Mouse (Mus musculus) G1E (cell line): ENCODE data around the gene Abhd16b. TPM values are rescaled to one million over a fixed set of nuclear protein-coding genes. Genes with fewer than 3 reads are reported as not detected.

ENCODE experiments used
- ATAC-seq: 2 replicates; pipeline ENCODE4 v1.8.0; 2016; ENCODE audit warnings: mild to moderate bottlenecking; ENCODE audit not compliant: insufficient number of reproducible peaks, poor library complexity, low FRiP score, severe bottlenecking; ENCODE audit errors: extremely low read depth
- DNase-seq: peaks from one replicate; pipeline ENCODE4 v3.0.0; 2012; ENCODE audit warnings: low spot score
- H3K27me3 ChIP-seq: 2 replicates; pipeline ENCODE4 v1.6.1; 2012; ENCODE audit warnings: mild to moderate bottlenecking, low read length, inconsistent platforms; ENCODE audit not compliant: insufficient read depth
- H3K36me3 ChIP-seq: replicated peaks from 2 replicates; pipeline ENCODE3; 2012; ENCODE audit warnings: mild to moderate bottlenecking, inconsistent platforms
- H3K4me1 ChIP-seq: 2 replicates; pipeline ENCODE4 v1.6.1; 2012; ENCODE audit warnings: low read depth, low read length, inconsistent platforms, mixed read lengths; ENCODE audit not compliant: insufficient read depth
- H3K4me3 ChIP-seq: 2 replicates; pipeline ENCODE4 v1.5.1; 2012; ENCODE audit warnings: low read depth, mild to moderate bottlenecking, inconsistent platforms, low read length, moderate library complexity, mixed read lengths
- H3K9me3 ChIP-seq: replicated peaks from 2 replicates; pipeline ENCODE4 v1.6.1; 2012; ENCODE audit warnings: inconsistent platforms
- CTCF ChIP-seq: IDR thresholded peaks from 2 replicates; pipeline ENCODE4 v1.5.1; 2012; ENCODE audit warnings: low read depth, low read length, inconsistent platforms, mixed read lengths
- GATA1 ChIP-seq: IDR thresholded peaks from 2 replicates; pipeline ENCODE4 v1.6.1; 2012; ENCODE audit warnings: borderline replicate concordance, low read length, inconsistent platforms, mixed read lengths
- GATA2 ChIP-seq: IDR thresholded peaks from 2 replicates; pipeline ENCODE4 v1.6.1; 2012; ENCODE audit warnings: low read depth, low read length, inconsistent platforms, borderline replicate concordance
- POLR2AphosphoS5 ChIP-seq: IDR thresholded peaks from 2 replicates; pipeline ENCODE4 v1.6.1; 2012; ENCODE audit warnings: low read depth, low read length, inconsistent platforms; ENCODE audit not compliant: insufficient replicate concordance
- TAL1 ChIP-seq: conservative IDR thresholded peaks from 2 replicates; pipeline ENCODE4 v1.6.1; 2012; ENCODE audit warnings: low read depth, low read length, inconsistent platforms, mixed read lengths
- polyA plus RNA-seq: library from polyadenylated mRNA; stranded (reverse); fragments of >175 nt; gene quantifications from 2 replicates; pipeline ENCODE4 v1.2.3, GENCODE M21; 2012
- total RNA-seq, 2 experiments: library from RNA; stranded (forward) in 1 of 2; stranded (reverse) in 1 of 2; fragments of 200-1000 nt in 1 of 2; fragments of >200 nt in 1 of 2; fragmentation: Nextera tagmentation in 1 of 2; gene quantifications; 2 replicates each; pipeline ENCODE4 v1.2.3; 2014 to 2017

The Abhd16b gene
- total and polyA plus RNA-seq, 3 experiments = not detected

GRCm38 (mm10) chr2:181536410-181536809, 43.4 kb downstream of the Abhd16b start:
- ATAC-seq = no peak
- peaks cover 80% of the 10 kb centered on the region for H3K36me3 ChIP-seq

GRCm38 (mm10) chr2:181537444-181538047, 44.5 kb downstream of the Abhd16b start:
- Histone ChIP-seq H3K27me3 (no peaks in the 10 kb centered on the region), H3K9me3 (no peaks in the 10 kb centered on the region), H3K4me3 (no peak overlapping the region; the same call in 1 of the 2 replicates), H3K36me3 (peaks cover 80% of the 10 kb centered on the region), H3K4me1 (peaks cover 21% of the 10 kb centered on the region)
- DNase-seq (peak; percentile 38), ATAC-seq (peak; percentile 57)
- TF ChIP-seq POLR2AphosphoS5 = no peak
- TF ChIP-seq GATA1 = no peak
- TF ChIP-seq GATA2 = no peak
- TF ChIP-seq CTCF = no peak
- TF ChIP-seq TAL1 = no peak

More at GRCm38 (mm10) chr2:181536410-181536809, 43.4 kb downstream of the Abhd16b start:
- no peaks in the 10 kb centered on the region for H3K27me3 ChIP-seq
- TF ChIP-seq POLR2AphosphoS5 (no peak), GATA1 (no peak), TAL1 (no peak), GATA2 (no peak), CTCF (no peak)
- no peaks in the 10 kb centered on the region for H3K9me3 ChIP-seq
- no peak overlapping the region for H3K4me3 ChIP-seq
- H3K4me1 ChIP-seq = peaks cover 25% of the 10 kb centered on the region
- DNase-seq = no peak

GRCm38 (mm10) chr2:181541761-181542380, 48.9 kb downstream of the Abhd16b start:
- TF ChIP-seq TAL1 = no peak
- no peak for TF ChIP-seq POLR2AphosphoS5
- no peak for TF ChIP-seq GATA1
- no peak for TF ChIP-seq GATA2
- no peak for TF ChIP-seq CTCF
- H3K4me3 ChIP-seq = no peak overlapping the region
- peaks cover 11% of the 10 kb centered on the region for H3K4me1 ChIP-seq
- H3K36me3 ChIP-seq = peaks cover 79% of the 10 kb centered on the region
- H3K9me3 ChIP-seq = no peaks in the 10 kb centered on the region
- DNase-seq (no peak), ATAC-seq (no peak)
- no peaks in the 10 kb centered on the region for H3K27me3 ChIP-seq

Other genes starting within 250 kb of the Abhd16b start
- gene Gmeb2, start 205.2 kb upstream of the Abhd16b start, total RNA-seq (2014; fragmentation: Nextera tagmentation) = 40.8 and 50.0 TPM in 2 replicates
- gene Gmeb2, start 205.2 kb upstream of the Abhd16b start, total RNA-seq (2017) = 12.8 and 15.6 TPM in 2 replicates
- 12.2 and 18.1 TPM in 2 replicates for gene Gmeb2, start 205.2 kb upstream of the Abhd16b start, polyA plus RNA-seq
- gene Stmn3, start 178.7 kb upstream of the Abhd16b start, total RNA-seq (2014; fragmentation: Nextera tagmentation) = not detected in 2 replicates
- not detected in 2 replicates for gene Stmn3, start 178.7 kb upstream of the Abhd16b start, total RNA-seq (2017)
- gene Stmn3, start 178.7 kb upstream of the Abhd16b start, polyA plus RNA-seq = not detected in 2 replicates
- gene Rtel1, start 173.5 kb upstream of the Abhd16b start, total RNA-seq (2014; fragmentation: Nextera tagmentation) = 79.8 and 89.5 TPM in 2 replicates
- gene Rtel1, start 173.5 kb upstream of the Abhd16b start, total RNA-seq (2017) = 59.2 and 80.4 TPM in 2 replicates
- 17.9 and 24.5 TPM in 2 replicates for gene Rtel1, start 173.5 kb upstream of the Abhd16b start, polyA plus RNA-seq
- gene Zgpat, start 128.3 kb upstream of the Abhd16b start, total RNA-seq (2014; fragmentation: Nextera tagmentation) = 22.2 and 22.3 TPM in 2 replicates
- 40.0 and 40.5 TPM in 2 replicates for gene Zgpat, start 128.3 kb upstream of the Abhd16b start, total RNA-seq (2017)
- 26.0 and 28.1 TPM in 2 replicates for gene Zgpat, start 128.3 kb upstream of the Abhd16b start, polyA plus RNA-seq
- gene Arfrp1, start 127.8 kb upstream of the Abhd16b start, total RNA-seq (2014; fragmentation: Nextera tagmentation) = 32.8 and 35.0 TPM in 2 replicates
- 28.5 and 32.1 TPM in 2 replicates for gene Arfrp1, start 127.8 kb upstream of the Abhd16b start, total RNA-seq (2017)
- gene Arfrp1, start 127.8 kb upstream of the Abhd16b start, polyA plus RNA-seq = 17.5 and 25.0 TPM in 2 replicates
- gene Lime1, start 113.1 kb upstream of the Abhd16b start, total RNA-seq (2014; fragmentation: Nextera tagmentation) = 13.8 and 16.1 TPM in 2 replicates
- 15.3 and 18.9 TPM in 2 replicates for gene Lime1, start 113.1 kb upstream of the Abhd16b start, total RNA-seq (2017)
- 23.9 and 29.9 TPM in 2 replicates for gene Lime1, start 113.1 kb upstream of the Abhd16b start, polyA plus RNA-seq
- not detected in 2 replicates for gene Zbtb46, start 33.8 kb upstream of the Abhd16b start, total RNA-seq (2014; fragmentation: Nextera tagmentation)
- gene Zbtb46, start 33.8 kb upstream of the Abhd16b start, total RNA-seq (2017) = 0.23 and 0.66 TPM in 2 replicates
- 0.04 TPM in 1 of 2 replicates, not detected in the other for gene Zbtb46, start 33.8 kb upstream of the Abhd16b start, polyA plus RNA-seq
- gene Tpd52l2, start 3.9 kb downstream of the Abhd16b start, total RNA-seq (2014; fragmentation: Nextera tagmentation) = 56.4 and 65.2 TPM in 2 replicates
- 87.1 and 89.2 TPM in 2 replicates for gene Tpd52l2, start 3.9 kb downstream of the Abhd16b start, total RNA-seq (2017)
- 45.3 and 47.1 TPM in 2 replicates for gene Tpd52l2, start 3.9 kb downstream of the Abhd16b start, polyA plus RNA-seq
- gene Dnajc5, start 27.3 kb downstream of the Abhd16b start, total RNA-seq (2014; fragmentation: Nextera tagmentation) = 41.9 and 46.4 TPM in 2 replicates
- 49.5 and 52.7 TPM in 2 replicates for gene Dnajc5, start 27.3 kb downstream of the Abhd16b start, total RNA-seq (2017)
- gene Dnajc5, start 27.3 kb downstream of the Abhd16b start, polyA plus RNA-seq = 34.3 and 34.8 TPM in 2 replicates
- 51.3 and 66.0 TPM in 2 replicates for gene Uckl1, start 91.7 kb downstream of the Abhd16b start, total RNA-seq (2014; fragmentation: Nextera tagmentation)
- 54.9 and 63.9 TPM in 2 replicates for gene Uckl1, start 91.7 kb downstream of the Abhd16b start, total RNA-seq (2017)
- gene Uckl1, start 91.7 kb downstream of the Abhd16b start, polyA plus RNA-seq = 46.9 and 63.2 TPM in 2 replicates
- 53.1 and 60.8 TPM in 2 replicates for gene Prpf6, start 98.7 kb downstream of the Abhd16b start, total RNA-seq (2014; fragmentation: Nextera tagmentation)
- 76.4 and 91.9 TPM in 2 replicates for gene Prpf6, start 98.7 kb downstream of the Abhd16b start, total RNA-seq (2017)
- gene Prpf6, start 98.7 kb downstream of the Abhd16b start, polyA plus RNA-seq = 20.3 and 27.8 TPM in 2 replicates
- gene Zfp512b, start 99.6 kb downstream of the Abhd16b start, total RNA-seq (2014; fragmentation: Nextera tagmentation) = 19.9 and 40.5 TPM in 2 replicates
- 16.3 and 19.8 TPM in 2 replicates for gene Zfp512b, start 99.6 kb downstream of the Abhd16b start, total RNA-seq (2017)
- 88.2 and 90.0 TPM in 2 replicates for gene Zfp512b, start 99.6 kb downstream of the Abhd16b start, polyA plus RNA-seq
- gene Samd10, start 106.0 kb downstream of the Abhd16b start, total RNA-seq (2014; fragmentation: Nextera tagmentation) = 10.6 and 16.1 TPM in 2 replicates
- gene Samd10, start 106.0 kb downstream of the Abhd16b start, total RNA-seq (2017) = 2.5 and 3.1 TPM in 2 replicates
- gene Samd10, start 106.0 kb downstream of the Abhd16b start, polyA plus RNA-seq = 7.6 and 9.7 TPM in 2 replicates
- gene Gm29797, start 163.8 kb downstream of the Abhd16b start, total RNA-seq (2014; fragmentation: Nextera tagmentation) = not detected in 2 replicates
- gene Gm29797, start 163.8 kb downstream of the Abhd16b start, total RNA-seq (2017) = not detected in 2 replicates
- gene Gm29797, start 163.8 kb downstream of the Abhd16b start, polyA plus RNA-seq = 0.12 TPM in 1 of 2 replicates, not detected in the other
- gene Sox18, start 178.4 kb downstream of the Abhd16b start, total RNA-seq (2014; fragmentation: Nextera tagmentation) = not detected in 2 replicates
- gene Sox18, start 178.4 kb downstream of the Abhd16b start, total RNA-seq (2017) = 0.05 TPM in 1 of 2 replicates, not detected in the other
- gene Sox18, start 178.4 kb downstream of the Abhd16b start, polyA plus RNA-seq = 0.04 TPM in 1 of 2 replicates, not detected in the other
- gene Tcea2, start 187.1 kb downstream of the Abhd16b start, total RNA-seq (2014; fragmentation: Nextera tagmentation) = not detected in 2 replicates
- 1.2 TPM in 2 replicates for gene Tcea2, start 187.1 kb downstream of the Abhd16b start, total RNA-seq (2017)
- 0.28 and 0.32 TPM in 2 replicates for gene Tcea2, start 187.1 kb downstream of the Abhd16b start, polyA plus RNA-seq
- 62.5 TPM in 2 replicates for gene Rgs19, start 200.8 kb downstream of the Abhd16b start, total RNA-seq (2014; fragmentation: Nextera tagmentation)
- 49.6 and 52.4 TPM in 2 replicates for gene Rgs19, start 200.8 kb downstream of the Abhd16b start, total RNA-seq (2017)
- 52.2 and 65.5 TPM in 2 replicates for gene Rgs19, start 200.8 kb downstream of the Abhd16b start, polyA plus RNA-seq
- not detected in 2 replicates for gene Lkaaear1, start 205.2 kb downstream of the Abhd16b start, total RNA-seq (2014; fragmentation: Nextera tagmentation)
- gene Lkaaear1, start 205.2 kb downstream of the Abhd16b start, total RNA-seq (2017) = not detected in 2 replicates
- gene Lkaaear1, start 205.2 kb downstream of the Abhd16b start, polyA plus RNA-seq = not detected in 2 replicates
- not detected in 2 replicates for gene Oprl1, start 221.8 kb downstream of the Abhd16b start, total RNA-seq (2014; fragmentation: Nextera tagmentation)
- gene Oprl1, start 221.8 kb downstream of the Abhd16b start, total RNA-seq (2017) = 0.23 TPM in 1 of 2 replicates, not detected in the other
- not detected in 2 replicates for gene Oprl1, start 221.8 kb downstream of the Abhd16b start, polyA plus RNA-seq